Mouse (Mus musculus) layer of hippocampus, postnatal 14 days (tissue): ENCODE data around the gene Alpl. TPM values are rescaled to one million over a fixed set of nuclear protein-coding genes. Genes with fewer than 3 reads are reported as not detected.
A peak's percentile ranks its signal among the peaks of the same experiment; 100 is the strongest.

ENCODE experiments used
- DNase-seq, 2 experiments: peaks; one replicate each; pipeline ENCODE4 v3.0.0; 2021 to 2022; ENCODE audit warnings: low spot score in 2 of 2, mixed read lengths in 1 of 2
- total RNA-seq, 2 experiments: library from RNA; stranded (reverse); gene quantifications; 2 replicates each; pipeline ENCODE4 v1.2.3; 2021

Alpl gene
- total RNA-seq, 2 experiments from 2014 or later: 5.3 to 5.6 TPM

- DNase-seq: no peak
These were observed 5.0 kb upstream of the Alpl start for GRCm38 (mm10) chr4:137801196-137801595.

GRCm38 (mm10) chr4:137800324-137800723 lies 4.1 kb upstream of the Alpl start:
- DNase-seq: no peak

GRCm38 (mm10) chr4:137797038-137797437 lies 854 bp upstream of the Alpl start:
- DNase-seq: no peak

GRCm38 (mm10) chr4:137794178-137794900 lies 1.8 kb downstream of the Alpl start:
- DNase-seq: no peak

- DNase-seq: no peak
These were observed 2.6 kb downstream of the Alpl start for GRCm38 (mm10) chr4:137793611-137794010.

- DNase-seq: no peak
These were observed 4.7 kb downstream of the Alpl start for GRCm38 (mm10) chr4:137791440-137791839.

- DNase-seq: no peak
These were observed 5.2 kb downstream of the Alpl start for GRCm38 (mm10) chr4:137790981-137791380.

GRCm38 (mm10) chr4:137788511-137789049 lies 7.6 kb downstream of the Alpl start:
- DNase-seq: no peak

GRCm38 (mm10) chr4:137787589-137788289 lies 8.4 kb downstream of the Alpl start:
- no peak for DNase-seq

GRCm38 (mm10) chr4:137786488-137786887 lies 9.7 kb downstream of the Alpl start:
- no peak for DNase-seq

- DNase-seq: no peak
These were observed 10.9 kb downstream of the Alpl start for GRCm38 (mm10) chr4:137785270-137785669.

- DNase-seq: no peak
These were observed 11.4 kb downstream of the Alpl start for GRCm38 (mm10) chr4:137784741-137785140.

GRCm38 (mm10) chr4:137783541-137784191 lies 12.5 kb downstream of the Alpl start:
- DNase-seq: peak; percentile 51 to 72

- DNase-seq: no peak
These were observed 14.2 kb downstream of the Alpl start for GRCm38 (mm10) chr4:137781949-137782348.

- no peak for DNase-seq
These were observed 15.2 kb downstream of the Alpl start for GRCm38 (mm10) chr4:137780986-137781385.

- DNase-seq: no peak
These were observed 17.6 kb downstream of the Alpl start for GRCm38 (mm10) chr4:137778397-137779184.

GRCm38 (mm10) chr4:137777866-137778265 lies 18.3 kb downstream of the Alpl start:
- DNase-seq: no peak

- DNase-seq: no peak
These were observed 21.7 kb downstream of the Alpl start for GRCm38 (mm10) chr4:137774505-137774904.

GRCm38 (mm10) chr4:137774013-137774412 lies 22.2 kb downstream of the Alpl start:
- no peak for DNase-seq

GRCm38 (mm10) chr4:137773369-137773899 lies 22.8 kb downstream of the Alpl start:
- DNase-seq: no peak
